Mouse (Mus musculus): ENCODE measurements at regions not wholly inside any gene's neighbourhood (a gene's known extent, or its start where the extent isn't known, plus 50 kb on each side); places are given as distances from the start of the nearest gene placed in this dataset.

DNA sequence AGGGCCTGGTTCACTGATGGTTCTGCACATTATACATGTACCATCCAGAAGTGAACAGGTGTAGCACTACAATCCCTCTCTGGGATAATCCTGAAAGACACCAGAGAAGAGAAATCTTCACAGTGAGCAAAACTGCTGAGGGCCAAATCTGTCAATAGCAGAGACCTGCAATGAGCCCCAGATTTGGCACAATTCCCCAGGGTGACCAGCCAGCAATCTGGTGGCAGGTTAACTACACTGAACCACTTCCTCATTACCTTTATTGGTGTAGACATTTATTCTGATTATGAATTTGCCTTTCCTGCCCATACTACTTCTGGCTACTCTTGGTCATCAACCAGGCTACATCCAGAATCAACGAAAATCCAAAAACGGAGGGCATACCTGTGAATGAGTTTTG lies 113.5 kb upstream of the Nr4a3 start:
- TF ChIP-seq CTCF (IDR thresholded peaks at IDR 0.05; ENCODE audit: low read depth) = no peak
- TF ChIP-seq EP300 (IDR thresholded peaks at IDR 0.05; ENCODE audit: low read depth) = no peak

All from heart, postnatal 0 days (tissue).